Mouse (Mus musculus) neural tube, embryonic 12.5 days (tissue): Measurements from ENCODE around the gene Gm49450. TPM values are rescaled to one million over a fixed set of nuclear protein-coding genes. Genes with fewer than 3 reads are reported as not detected.

ENCODE experiments used
- ATAC-seq: fragments of 200-750 bp; cut with Nextera tagmentation; 2 replicates; pipeline ENCODE4 v1.8.0; 2017; ENCODE audit warnings: low read depth, mild to moderate bottlenecking, moderate TSS enrichment, moderate library complexity; ENCODE audit not compliant: low FRiP score
- H3K27ac ChIP-seq: fragments of 300-500 bp; sonication (generic); 2 replicates; pipeline ENCODE4 v1.5.1; 2016
- H3K27me3 ChIP-seq: fragments of 300-500 bp; sonication (generic); replicated peaks from 2 replicates; pipeline ENCODE4 v1.6.1; 2016; ENCODE audit warnings: mild to moderate bottlenecking
- H3K36me3 ChIP-seq: fragments of 300-500 bp; sonication (generic); 2 replicates; pipeline ENCODE4 v1.6.1; 2016; ENCODE audit warnings: mild to moderate bottlenecking
- H3K4me1 ChIP-seq: fragments of 300-500 bp; sonication (generic); 2 replicates; pipeline ENCODE4 v1.6.1; 2016
- H3K4me2 ChIP-seq: fragments of 300-500 bp; sonication (generic); replicated peaks from 2 replicates; pipeline ENCODE4 v1.6.1; 2016; ENCODE audit warnings: mild to moderate bottlenecking
- H3K4me3 ChIP-seq: fragments of 300-500 bp; sonication (generic); 2 replicates; pipeline ENCODE4 v1.5.1; 2016
- H3K9ac ChIP-seq: fragments of 300-500 bp; sonication (generic); 2 replicates; pipeline ENCODE4 v1.6.1; 2016; ENCODE audit warnings: mild to moderate bottlenecking
- H3K9me3 ChIP-seq: fragments of 300-500 bp; sonication (generic); 2 replicates; pipeline ENCODE4 v1.6.1; 2016; ENCODE audit warnings: mild to moderate bottlenecking
- WGBS: fragments of 180-500 bp; shearing (Covaris S2); methylation state at CpG from one replicate; pipeline ENCODE4 v1.1.7; 2016; 5-methylcytosine and 5-hydroxymethylcytosine counted together
- polyA plus RNA-seq: library from polyadenylated mRNA; unstranded; fragments of >200 nt; fragmentation: Nextera tagmentation; extraction: Ambion mirVana; gene quantifications from 2 replicates; pipeline ENCODE4 v1.2.1, GENCODE M21; 2016

Gene Gm49450
- polyA plus RNA-seq, 1 experiment from 2014 or later: not detected

- no peak overlapping the region for H3K27ac ChIP-seq
- no peak for ATAC-seq
- peaks cover 11% of the 10 kb centered on the region for H3K27me3 ChIP-seq
- H3K4me3 ChIP-seq: no peak overlapping the region
- H3K9me3 ChIP-seq: no peaks in the 10 kb centered on the region
- no peaks in the 10 kb centered on the region for H3K4me1 ChIP-seq
- no peaks in the 10 kb centered on the region for H3K36me3 ChIP-seq
- no peak overlapping the region for H3K4me2 ChIP-seq
- no peak overlapping the region for H3K9ac ChIP-seq
- WGBS: 86% methylated on average over 7 of the region's 7 CpGs
Observed at GRCm38 (mm10) chr15:98887526-98887925, 65.8 kb downstream of the Gm49450 start.

GRCm38 (mm10) chr15:98886667-98887387 lies 66.5 kb downstream of the Gm49450 start:
- WGBS: 74% methylated on average over 8 of the region's 8 CpGs
- no peak for ATAC-seq
- H3K27me3 ChIP-seq: peaks cover 8% of the 10 kb centered on the region; the same call in 1 of the 2 replicates
- H3K9ac ChIP-seq: no peak overlapping the region
- H3K27ac ChIP-seq: no peak overlapping the region
- H3K4me2 ChIP-seq: no peak overlapping the region
- H3K9me3 ChIP-seq: no peaks in the 10 kb centered on the region
- H3K4me1 ChIP-seq: no peaks in the 10 kb centered on the region
- no peak overlapping the region for H3K4me3 ChIP-seq
- H3K36me3 ChIP-seq: no peaks in the 10 kb centered on the region

GRCm38 (mm10) chr15:98884106-98884505 lies 69.2 kb downstream of the Gm49450 start:
- Histone ChIP-seq H3K9ac (no peak overlapping the region), H3K9me3 (no peaks in the 10 kb centered on the region), H3K36me3 (no peaks in the 10 kb centered on the region), H3K4me3 (no peak overlapping the region), H3K4me1 (peaks cover 5% of the 10 kb centered on the region; the same call in 1 of the 2 replicates), H3K27ac (no peak overlapping the region), H3K27me3 (no peaks in the 10 kb centered on the region), H3K4me2 (no peak overlapping the region)
- WGBS: 70% methylated on average over 1 of the region's 1 CpGs
- no peak for ATAC-seq

- H3K4me2 ChIP-seq: no peak overlapping the region
- H3K4me1 ChIP-seq: peaks cover 5% of the 10 kb centered on the region; the same call in 1 of the 2 replicates
- H3K9ac ChIP-seq: no peak overlapping the region
- H3K4me3 ChIP-seq: no peak overlapping the region
- ATAC-seq: no peak
- H3K9me3 ChIP-seq: no peaks in the 10 kb centered on the region
- H3K27me3 ChIP-seq: no peaks in the 10 kb centered on the region
- no peaks in the 10 kb centered on the region for H3K36me3 ChIP-seq
- no peak overlapping the region for H3K27ac ChIP-seq
Observed at GRCm38 (mm10) chr15:98883661-98884060, 69.7 kb downstream of the Gm49450 start.

Other genes with a start within 250 kb of the Gm49450 start
- gene Ccdc65, start 245.3 kb downstream of the Gm49450 start, polyA plus RNA-seq: 2.1 and 2.3 TPM in 2 replicates
- gene Fkbp11, start 225.4 kb downstream of the Gm49450 start, polyA plus RNA-seq: 7.7 and 8.9 TPM in 2 replicates
- gene Arf3, start 190.3 kb downstream of the Gm49450 start, polyA plus RNA-seq: 69.7 and 77.4 TPM in 2 replicates
- gene Wnt10b, start 175.4 kb downstream of the Gm49450 start, polyA plus RNA-seq: 0.26 and 0.53 TPM in 2 replicates
- gene Wnt1, start 163.7 kb downstream of the Gm49450 start, polyA plus RNA-seq: 7.5 and 12.3 TPM in 2 replicates
- 0.47 and 0.82 TPM in 2 replicates for gene Ddn, start 144.1 kb downstream of the Gm49450 start, polyA plus RNA-seq
- 70.1 and 79.2 TPM in 2 replicates for gene Prkag1, start 122.0 kb downstream of the Gm49450 start, polyA plus RNA-seq
- gene Kmt2d, start 82.3 kb downstream of the Gm49450 start, polyA plus RNA-seq: 10.4 and 12.3 TPM in 2 replicates
- 27.8 and 27.9 TPM in 2 replicates for gene Rhebl1, start 59.0 kb downstream of the Gm49450 start, polyA plus RNA-seq
- 1.6 and 1.9 TPM in 2 replicates for gene Dhh, start 55.0 kb downstream of the Gm49450 start, polyA plus RNA-seq
- 35.9 and 40.0 TPM in 2 replicates for gene Lmbr1l, start 35.3 kb downstream of the Gm49450 start, polyA plus RNA-seq
- gene Tuba1b, start 19.0 kb downstream of the Gm49450 start, polyA plus RNA-seq: 1,299 and 1,329 TPM in 2 replicates
- gene Tuba1a, start 152 bp upstream of the Gm49450 start, polyA plus RNA-seq: 10,701 and 10,796 TPM in 2 replicates
- 62.0 and 64.6 TPM in 2 replicates for gene Tuba1c, start 76.3 kb upstream of the Gm49450 start, polyA plus RNA-seq
- 109 and 168 TPM in 2 replicates for gene Prph, start 101.6 kb upstream of the Gm49450 start, polyA plus RNA-seq
- 24.2 and 25.8 TPM in 2 replicates for gene Troap, start 121.0 kb upstream of the Gm49450 start, polyA plus RNA-seq
- gene C1ql4, start 134.3 kb upstream of the Gm49450 start, polyA plus RNA-seq: 4.4 and 4.5 TPM in 2 replicates
- 0.70 and 1.1 TPM in 2 replicates for gene Dnajc22, start 139.6 kb upstream of the Gm49450 start, polyA plus RNA-seq
- gene Spats2, start 172.4 kb upstream of the Gm49450 start, polyA plus RNA-seq: 70.9 and 71.5 TPM in 2 replicates